Mouse (Mus musculus) urinary bladder, postnatal 14 days (tissue): Measurements from ENCODE around the gene Il27ra.
"Not testable (repeated sequence)": the region's sequence is repeated elsewhere in the genome, so short reads cannot be mapped to it uniquely, and the experiment has no call there.

Source experiments
- DNase-seq: peaks from one replicate; pipeline ENCODE4 v3.0.0; 2021; ENCODE audit warnings: low spot score

Il27ra gene

GRCm38 (mm10) chr8:83995973-83996372 is 46.4 kb downstream of the Il27ra start:
- no peak for DNase-seq

DNA sequence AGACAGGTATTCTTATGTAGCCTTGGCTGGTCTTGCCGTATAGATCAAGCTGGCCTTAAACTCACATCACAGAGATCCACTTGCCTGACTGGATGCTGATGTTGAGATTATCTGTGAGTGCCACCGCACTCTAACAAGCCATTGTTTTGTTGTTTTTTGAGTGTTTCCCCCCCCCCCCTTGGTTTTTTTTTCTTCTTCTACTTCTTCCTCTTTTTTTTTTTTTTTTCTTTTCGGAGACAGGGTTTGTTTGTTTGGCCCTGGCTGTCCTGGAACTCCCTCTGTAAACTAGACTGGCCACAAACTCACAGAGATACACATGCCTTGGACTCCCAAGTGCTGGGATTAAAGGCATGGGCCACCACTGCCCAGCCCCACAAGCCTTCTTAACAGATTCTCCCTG is 48.4 kb downstream of the Il27ra start:
- DNase-seq: no peak

DNA sequence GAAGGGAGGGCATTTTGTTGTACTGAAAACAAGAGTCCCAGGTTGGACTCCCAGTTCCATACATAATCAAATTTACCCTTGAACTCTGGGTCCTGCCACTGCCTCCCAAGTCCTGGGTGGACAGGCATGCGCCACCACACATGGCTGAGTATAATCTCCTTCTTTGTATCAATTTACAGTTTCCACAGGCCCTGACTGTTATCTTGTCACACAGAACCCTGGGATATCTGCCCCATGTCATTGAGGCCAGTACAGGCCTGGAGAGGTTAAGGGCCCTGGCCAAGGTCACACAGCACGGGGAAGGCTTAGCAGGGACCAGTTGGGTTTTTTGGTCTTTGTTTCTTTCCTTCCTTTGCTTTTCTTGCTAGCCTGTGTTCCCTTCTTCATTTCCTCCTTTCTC is 49.9 kb downstream of the Il27ra start:
- DNase-seq: no peak

DNA sequence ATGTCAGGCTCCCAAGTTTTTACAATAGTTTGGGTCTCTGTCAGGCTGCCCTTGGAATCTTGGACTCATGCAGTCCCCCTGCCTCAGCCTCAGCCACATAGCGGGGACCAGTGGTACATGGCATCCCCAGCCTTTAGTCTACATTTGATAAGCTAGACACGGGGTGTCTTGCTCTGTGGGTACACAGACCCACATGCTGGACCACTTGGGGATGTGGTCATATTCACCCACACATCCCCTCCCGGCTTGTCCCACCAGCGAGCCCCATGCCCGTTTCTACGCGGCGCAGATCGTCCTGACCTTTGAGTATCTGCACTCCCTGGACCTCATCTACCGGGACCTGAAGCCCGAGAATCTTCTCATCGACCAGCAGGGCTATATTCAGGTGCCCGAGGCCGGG is 52.2 kb downstream of the Il27ra start:
- DNase-seq: no peak

DNA sequence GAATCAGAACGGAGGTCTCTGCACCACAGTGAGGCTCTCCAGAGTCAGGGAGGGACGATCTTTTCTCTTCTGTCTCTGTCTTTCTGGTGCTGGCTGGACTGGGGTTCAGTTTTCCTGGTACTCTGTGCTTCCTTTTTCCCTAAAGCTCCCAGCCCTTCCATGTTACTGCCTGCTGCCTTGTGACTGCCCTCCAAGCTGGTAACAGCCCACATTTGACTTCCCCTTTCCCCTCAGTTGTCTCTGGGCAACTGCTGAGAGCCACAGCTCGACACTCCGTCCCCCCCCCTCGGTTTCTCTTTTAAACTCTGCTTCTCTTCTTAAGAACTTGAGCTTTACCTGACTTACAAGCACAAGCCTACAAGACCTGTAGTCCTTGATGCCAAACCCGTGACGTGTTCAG is 53.1 kb downstream of the Il27ra start:
- DNase-seq: no peak

DNA sequence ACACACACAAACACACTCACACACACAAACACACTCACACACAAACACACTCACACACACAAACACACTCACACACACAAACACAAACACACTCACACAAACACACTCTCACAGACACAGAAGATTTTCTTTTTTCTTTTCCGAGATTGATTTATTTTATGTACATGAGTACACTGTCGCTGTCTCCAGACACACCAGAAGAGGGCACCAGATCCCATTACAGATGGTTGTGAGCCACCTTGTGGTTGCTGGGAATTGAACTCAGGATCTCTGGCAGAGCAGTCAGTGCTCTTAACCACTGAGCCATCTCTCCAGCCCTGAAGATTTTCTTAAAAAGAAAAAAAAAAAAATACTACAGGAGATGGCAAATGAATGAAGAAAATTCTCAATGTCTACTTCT is 59.2 kb downstream of the Il27ra start:
- DNase-seq: not testable (repeated sequence)

GRCm38 (mm10) chr8:83982449-83982848 is 59.9 kb downstream of the Il27ra start:
- DNase-seq: no peak

GRCm38 (mm10) chr8:83981533-83981932 is 60.9 kb downstream of the Il27ra start:
- no peak for DNase-seq

- no peak for DNase-seq
These were observed 61.5 kb downstream of the Il27ra start for GRCm38 (mm10) chr8:83980845-83981244.
